Mouse (Mus musculus): ENCODE data around the gene Proz.

Proz gene

DNA sequence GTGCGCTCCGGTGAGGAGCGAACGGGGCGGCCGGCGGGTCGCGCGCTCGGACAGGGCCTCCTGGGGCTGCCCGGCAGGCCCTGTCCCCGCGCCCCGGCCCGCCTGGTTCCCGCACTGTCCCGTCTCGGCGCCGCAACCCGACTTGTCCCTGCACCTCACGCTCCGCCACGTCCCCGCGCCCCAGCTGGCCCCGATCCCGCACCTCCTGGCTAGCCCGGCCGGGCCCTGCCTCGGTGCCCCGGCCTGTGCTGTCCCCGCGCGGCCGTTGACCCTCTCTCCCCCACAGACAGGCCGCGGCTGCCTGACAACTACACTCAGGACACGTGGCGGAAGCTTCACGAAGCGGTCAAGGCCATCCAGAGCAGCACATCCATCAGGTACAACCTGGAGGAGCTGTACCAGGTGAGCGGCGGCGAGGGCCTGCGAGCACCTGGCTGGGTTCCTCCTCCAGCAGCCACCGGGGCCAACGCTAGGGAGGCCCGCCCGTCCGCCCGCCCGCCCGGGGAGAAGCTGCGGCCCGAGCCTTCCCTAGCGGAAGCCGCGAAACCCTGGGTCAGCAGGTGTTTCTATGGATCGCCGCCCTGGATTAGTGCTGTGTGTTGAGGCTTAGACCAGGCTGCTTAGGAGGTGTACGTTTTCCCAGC is 45.3 kb downstream of the Proz start:
- in situ Hi-C loops (cut with MboI, MseI): loop anchor here (5.0 kb wide), 2 partner anchors 231 to 1549 kb away; partner anchors contain the start of genes Ing1 and Tfdp1

DNA sequence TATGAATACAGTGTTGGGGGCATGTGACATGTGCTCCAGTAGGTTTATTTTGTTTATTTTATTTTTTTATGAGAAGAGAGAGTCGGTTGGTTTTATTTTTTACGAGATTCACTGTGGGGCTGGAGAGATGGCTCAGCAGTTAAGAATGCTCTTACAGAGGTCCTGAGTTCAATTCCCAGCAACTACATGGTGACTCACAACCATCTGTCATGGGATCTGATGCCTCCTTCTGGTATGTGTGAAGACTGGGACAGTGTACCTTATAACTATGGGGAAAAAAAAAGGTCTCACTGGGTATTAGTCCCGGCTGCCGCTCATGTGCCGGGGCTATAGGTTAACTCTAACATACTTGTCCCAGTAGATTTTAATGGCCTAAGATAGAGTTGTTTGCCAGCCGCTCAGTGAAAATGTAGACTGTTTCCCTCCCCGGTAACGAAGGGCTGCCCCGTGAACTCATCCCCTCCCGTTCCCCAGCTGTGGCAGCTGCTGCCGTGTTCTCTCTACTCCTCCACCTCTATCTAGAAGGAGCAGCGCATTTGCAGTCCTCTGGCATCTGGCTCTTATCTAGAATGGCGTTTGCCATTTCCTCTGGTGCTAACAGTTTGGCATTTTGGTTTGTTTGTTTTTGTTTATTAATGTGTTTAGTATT is 47.4 kb downstream of the Proz start:
- in situ Hi-C loops (cut with MboI, MseI): loop anchor here (5.0 kb wide), 2 partner anchors 229 to 1551 kb away; partner anchors contain the start of genes Ing1 and Tfdp1

DNA sequence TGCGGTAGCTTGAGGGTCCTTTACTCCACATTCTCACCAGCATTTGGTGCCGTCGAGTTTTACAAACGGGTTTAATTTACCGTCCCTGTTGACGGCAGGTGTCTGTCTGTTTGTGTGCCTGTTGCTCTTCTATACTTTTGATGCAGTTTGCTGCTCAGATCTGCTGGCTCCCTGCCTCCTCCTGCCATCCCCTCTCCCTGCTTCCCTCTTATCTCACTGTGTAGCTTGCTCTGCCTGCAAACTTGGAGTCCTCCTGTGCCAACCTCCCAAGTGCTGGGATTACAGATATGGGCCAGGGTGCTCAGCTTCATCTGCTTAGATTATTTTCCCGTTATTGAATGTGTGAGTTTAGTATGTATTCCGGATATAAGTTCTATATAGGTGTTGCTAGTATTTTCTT is 48.3 kb downstream of the Proz start:
- in situ Hi-C loops (cut with MboI, MseI): loop anchor here (5.0 kb wide), 2 partner anchors 228 to 1552 kb away; partner anchors contain the start of genes Ing1 and Tfdp1

DNA sequence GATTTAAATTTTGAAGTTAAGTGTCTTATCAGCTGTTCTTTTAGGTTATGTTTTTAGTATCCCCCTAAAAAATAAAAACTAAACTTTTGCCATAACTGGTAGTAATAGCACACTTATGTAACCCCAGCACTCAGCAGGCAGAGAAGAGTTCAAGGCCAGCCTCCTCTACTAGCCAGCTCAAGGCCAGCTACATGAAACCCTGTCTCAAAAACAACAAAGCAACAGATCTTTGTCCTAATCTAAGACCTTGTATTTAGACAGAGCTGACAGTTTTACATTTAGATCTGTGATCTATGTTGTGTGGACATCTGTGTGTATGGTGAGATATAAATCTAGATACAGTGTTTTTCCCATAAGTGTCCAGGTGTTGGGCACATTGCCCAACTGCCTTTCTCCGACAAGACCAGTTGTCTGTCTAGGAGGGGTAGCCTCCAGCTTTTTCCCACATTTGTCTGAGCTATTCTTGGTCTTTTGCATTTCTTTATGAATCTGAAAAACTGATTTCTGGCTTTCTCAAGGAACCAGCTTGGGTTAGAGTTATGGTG is 48.8 kb downstream of the Proz start:
- in situ Hi-C loops (cut with MboI, MseI): loop anchor here (5.0 kb wide), 2 partner anchors 228 to 1552 kb away; partner anchors contain the start of genes Ing1 and Tfdp1

DNA sequence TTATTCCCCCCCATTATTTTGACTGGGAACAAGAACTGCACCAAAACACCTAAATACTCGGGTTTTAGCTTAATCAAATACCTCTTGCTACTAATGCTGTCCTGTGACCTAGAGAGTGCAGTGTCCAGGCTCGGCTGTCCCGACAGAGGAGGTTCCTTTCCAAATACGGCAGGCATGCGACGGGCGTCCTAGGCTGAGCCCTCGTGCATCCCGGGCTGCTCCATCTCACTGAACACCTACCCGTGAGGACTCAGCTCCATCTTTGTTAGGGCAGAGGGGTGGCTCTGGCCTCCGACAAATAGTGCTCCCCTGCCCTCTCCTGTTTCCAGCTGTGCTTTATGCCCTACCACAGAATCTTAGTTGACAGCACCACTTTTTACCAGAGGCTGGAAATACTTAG is 51.2 kb downstream of the Proz start:
- in situ Hi-C loops (cut with MboI, MseI): no loop called here

DNA sequence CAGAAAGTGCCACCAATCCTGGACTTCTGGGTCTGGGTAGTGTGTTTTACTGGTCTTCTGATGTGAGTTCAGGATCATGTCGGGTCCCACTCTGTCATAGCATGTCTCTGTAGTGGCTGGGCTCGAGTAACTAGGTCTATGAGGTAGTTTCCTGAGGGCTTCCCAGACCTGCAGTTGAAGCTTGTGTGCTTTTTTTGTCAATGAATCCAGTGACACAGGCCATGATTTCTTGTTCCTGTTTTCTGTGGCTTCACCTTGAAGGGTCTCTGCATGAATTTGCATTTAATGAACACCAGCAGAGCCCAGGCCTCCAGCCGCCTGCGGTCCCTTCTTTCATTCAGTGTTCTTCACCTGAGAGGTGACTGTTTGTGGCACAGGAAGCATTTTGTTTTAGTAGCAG is 52.5 kb downstream of the Proz start:
- in situ Hi-C loops (cut with MboI, MseI): no loop called here

DNA sequence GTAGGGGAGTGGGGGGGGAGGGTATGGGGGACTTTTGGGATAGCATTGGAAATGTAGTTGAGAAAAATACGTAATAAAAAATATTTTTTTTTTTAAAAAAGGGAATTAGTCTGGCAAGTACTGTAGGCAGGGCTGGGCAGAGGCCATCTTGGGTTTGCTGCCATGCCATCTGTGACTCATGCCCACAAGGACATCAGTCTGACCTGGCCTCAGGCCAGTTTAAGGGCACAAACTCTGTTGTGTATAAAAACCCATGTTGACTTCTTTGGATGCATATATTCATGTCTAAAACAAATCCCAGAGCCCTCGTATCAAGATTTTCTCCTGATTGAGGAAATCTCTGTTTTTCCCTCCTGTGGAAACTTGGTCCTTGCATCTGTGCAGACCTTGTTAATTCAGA is 56.4 kb downstream of the Proz start:
- in situ Hi-C loops (cut with MboI, MseI): no loop called here

DNA sequence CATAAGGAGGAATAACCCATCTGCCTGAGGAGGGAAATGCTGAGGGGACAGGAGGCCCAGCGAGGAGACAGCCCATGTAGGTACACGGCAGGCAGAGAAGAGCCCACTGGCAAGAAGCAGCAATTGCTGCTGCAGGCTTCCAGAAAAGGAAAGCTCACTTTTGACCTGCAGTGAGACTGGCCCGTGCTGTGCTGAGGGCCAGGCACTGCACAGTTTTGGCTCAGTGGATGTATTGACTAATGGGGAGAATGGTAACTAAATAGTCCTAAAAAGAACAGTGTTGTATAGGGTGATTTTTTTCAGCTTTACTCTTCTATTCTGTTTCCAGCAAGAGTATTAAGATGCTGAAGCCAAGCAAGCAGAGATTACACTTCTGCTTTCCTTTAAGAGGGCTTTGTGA is 57.8 kb downstream of the Proz start:
- in situ Hi-C loops (cut with MboI, MseI): no loop called here

DNA sequence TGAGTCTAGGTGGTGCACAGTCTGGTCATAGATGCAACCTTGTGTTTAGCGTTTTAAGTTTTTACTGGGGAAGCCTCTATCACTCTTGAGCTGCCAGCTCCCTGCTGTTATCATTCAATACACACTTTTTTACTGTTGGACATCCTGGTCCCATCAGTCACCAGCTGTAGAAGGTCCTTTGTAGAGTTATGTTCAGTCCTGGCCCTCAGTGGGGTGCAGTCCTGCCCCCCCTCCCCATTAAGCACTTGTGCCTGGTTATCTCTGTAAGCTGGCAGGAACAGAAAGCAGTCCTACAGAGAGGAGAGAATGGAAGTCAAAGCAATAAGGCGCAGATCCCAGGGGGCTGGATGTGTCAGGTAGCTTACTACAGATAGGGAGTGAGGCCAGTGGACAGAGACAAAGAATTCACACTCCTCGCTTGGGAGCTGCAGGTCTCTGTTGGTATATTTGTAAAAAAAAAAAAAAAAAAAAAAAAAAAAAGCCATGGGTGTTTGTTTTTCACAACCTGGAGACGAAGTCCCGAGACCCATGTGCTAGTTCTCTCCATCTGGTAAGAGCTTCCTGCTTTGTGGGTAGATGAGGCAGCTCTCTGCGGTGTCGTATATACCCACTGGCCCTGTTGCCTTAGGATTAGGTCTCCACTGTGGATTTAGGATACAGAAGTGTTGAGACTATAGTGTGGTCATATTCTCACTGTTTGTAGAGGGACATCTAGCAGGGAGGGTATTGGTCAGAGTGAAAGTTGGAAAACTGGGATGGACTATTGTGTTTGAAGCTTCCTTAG is 60.4 kb downstream of the Proz start:
- in situ Hi-C loops (cut with MboI, MseI): no loop called here

DNA sequence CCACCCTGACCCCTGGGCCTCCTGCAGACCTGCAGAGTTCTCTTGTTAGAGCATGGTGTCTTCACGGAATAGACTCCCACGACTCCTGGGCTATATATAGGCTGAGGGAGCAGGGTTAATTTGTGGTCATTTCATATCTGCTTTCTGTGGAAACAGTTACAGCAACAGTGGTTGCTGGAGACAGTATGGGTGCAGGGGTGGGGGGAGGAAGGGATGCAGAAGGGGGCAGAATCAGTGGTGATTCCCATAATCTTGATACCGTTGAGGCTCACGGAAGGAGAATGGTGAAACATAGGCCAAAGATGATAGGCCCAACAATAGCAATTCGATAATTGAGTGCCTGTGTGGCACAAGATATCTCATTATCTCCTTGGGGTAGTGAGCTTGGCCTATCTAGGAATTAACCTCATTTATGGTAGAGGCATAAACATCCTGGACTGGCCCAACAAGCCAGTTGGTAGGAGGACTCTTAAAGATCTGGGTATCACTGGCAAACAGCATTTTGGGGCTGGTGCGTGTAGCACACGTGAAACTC is 62.2 kb downstream of the Proz start:
- in situ Hi-C loops (cut with MboI, MseI): no loop called here

DNA sequence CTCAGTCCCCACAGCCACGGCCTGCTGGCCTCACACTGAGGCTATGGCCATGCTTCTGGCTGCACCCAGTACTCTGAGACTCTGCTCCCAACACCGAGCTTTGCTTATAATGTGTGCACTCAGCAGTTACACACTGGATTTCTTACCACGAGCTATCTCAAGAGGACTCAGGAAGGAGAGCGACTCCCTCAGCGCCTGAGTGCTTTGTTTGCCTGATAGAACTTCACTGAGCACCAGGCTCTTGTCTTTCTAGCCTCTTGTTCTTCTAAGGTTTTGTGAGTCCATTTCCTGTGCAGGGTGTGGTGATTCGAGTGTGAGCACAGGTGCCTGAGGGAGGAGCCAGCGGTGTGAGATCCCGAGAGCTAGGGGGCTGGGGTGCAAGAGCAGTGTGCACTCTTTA is 64.2 kb downstream of the Proz start:
- in situ Hi-C loops (cut with MboI, MseI): no loop called here

Data from regulatory T cell (primary cell).